Mouse (Mus musculus): Measurements from ENCODE around the gene Grin2b. TPM values are rescaled to one million over a fixed set of nuclear protein-coding genes. Genes with fewer than 3 reads are reported as not detected.

The Grin2b gene
- total and polyA plus RNA-seq, 3 experiments: not detected

- Histone ChIP-seq H3K9ac (ENCODE audit: insufficient read depth, low read depth) (no peak overlapping the region), H3K4me2 (ENCODE audit: insufficient read depth, low read depth, poor library complexity, severe bottlenecking) (no peak overlapping the region), H3K27me3 (replicated peaks) (no peaks in the 10 kb centered on the region), H3K4me1 (ENCODE audit: control insufficient read depth in 1 of 2, insufficient read depth in 2 of 2) (no peaks in the 10 kb centered on the region), H3K79me2 (replicated peaks; ENCODE audit: control insufficient read depth, extremely low read depth, insufficient read depth, poor library complexity, severe bottlenecking) (no peaks in the 10 kb centered on the region), H3K9me3 (replicated peaks; ENCODE audit: low read length) (peaks cover 78% of the 10 kb centered on the region), H3K36me3 (replicated peaks in 1 of 2; ENCODE audit: control insufficient read depth in 1 of 2, insufficient read depth in 1 of 2, low read length in 1 of 2) (no peaks in the 10 kb centered on the region), H3K4me3 (replicated peaks in 1 of 3; ENCODE audit: low read depth in 2 of 3, low read length in 2 of 3, poor library complexity in 1 of 3) (no peak overlapping the region), H3K27ac (ENCODE audit: insufficient read depth, low read depth) (no peak overlapping the region)
- in situ Hi-C loops (cut with MboI; ENCODE audit: low pct_ligation_motif_present, low pct_unique_long_range_greater_than_20kb, low sequenced_read_pairs) (no loop called here), dilution Hi-C loops (cut with MboI; ENCODE audit: extremely low pct_ligation_motif_present, extremely low pct_unique_long_range_greater_than_20kb, low sequenced_read_pairs) (no loop called here)
- no peak for DNase-seq (ENCODE audit: extremely low read depth)
- TF ChIP-seq SMC3 (IDR thresholded peaks at IDR 0.05; ENCODE audit: low read depth, low read length): no peak
- TF ChIP-seq ZKSCAN1 (IDR thresholded peaks at IDR 0.05; ENCODE audit: borderline replicate concordance, low read depth, low read length): no peak
- no peak for TF ChIP-seq CTCF (conservative IDR thresholded peaks at IDR 0.05 in 1 of 2, IDR thresholded peaks at IDR 0.05 in 1 of 2; ENCODE audit: low read depth in 2 of 2, low read length in 2 of 2)
- no peak for TF ChIP-seq SIN3A (IDR thresholded peaks at IDR 0.05; ENCODE audit: low read length)
- no peak for TF ChIP-seq MYC (IDR thresholded peaks at IDR 0.05; ENCODE audit: low read depth, low read length)
- TF ChIP-seq KAT2A (IDR thresholded peaks at IDR 0.05; ENCODE audit: insufficient replicate concordance, low read length): no peak
- no peak for TF ChIP-seq CHD1 (IDR thresholded peaks at IDR 0.05; ENCODE audit: low read depth, low read length)
- no peak for TF ChIP-seq MAZ (IDR thresholded peaks at IDR 0.05; ENCODE audit: low read depth, low read length)
- TF ChIP-seq POLR2AphosphoS2 (IDR thresholded peaks at IDR 0.05; ENCODE audit: low read depth, low read length): no peak
- TF ChIP-seq POLR2A (IDR thresholded peaks at IDR 0.05; ENCODE audit: low read depth, low read length): no peak
- TF ChIP-seq BHLHE40 (IDR thresholded peaks at IDR 0.05; ENCODE audit: low read depth, low read length): no peak
- TF ChIP-seq MEF2A (IDR thresholded peaks at IDR 0.05; ENCODE audit: borderline replicate concordance, low read depth, low read length): no peak
- TF ChIP-seq CHD2 (IDR thresholded peaks at IDR 0.05; ENCODE audit: low read length): no peak
- TF ChIP-seq NELFE (IDR thresholded peaks at IDR 0.05; ENCODE audit: low read depth, low read length): no peak
- TF ChIP-seq JUND (conservative IDR thresholded peaks at IDR 0.05; ENCODE audit: low read depth, low read length): no peak
- no peak for TF ChIP-seq IRF4 (IDR thresholded peaks at IDR 0.05; ENCODE audit: low read depth, low read length)
- no peak for TF ChIP-seq GABPA (IDR thresholded peaks at IDR 0.05; ENCODE audit: insufficient replicate concordance, low read depth, low read length)
- TF ChIP-seq NRF1 (IDR thresholded peaks at IDR 0.05; ENCODE audit: low read depth, low read length): no peak
- no peak for TF ChIP-seq USF1 (IDR thresholded peaks at IDR 0.05; ENCODE audit: low read depth, low read length)
Observed at GRCm38 (mm10) chr6:135911131-135911530, 262.2 kb downstream of the Grin2b start.

GRCm38 (mm10) chr6:135907540-135908320, 265.6 kb downstream of the Grin2b start:
- TF ChIP-seq NRF1 (IDR thresholded peaks at IDR 0.05; ENCODE audit: low read depth, low read length): no peak
- TF ChIP-seq HCFC1 (IDR thresholded peaks at IDR 0.05; ENCODE audit: low read depth, low read length): no peak
- TF ChIP-seq MXI1 (IDR thresholded peaks at IDR 0.05; ENCODE audit: low read depth, low read length): no peak
- no peak for TF ChIP-seq RCOR1 (conservative IDR thresholded peaks at IDR 0.05; ENCODE audit: low read depth, low read length)
- TF ChIP-seq RAD21 (IDR thresholded peaks at IDR 0.05; ENCODE audit: low read depth, low read length): no peak
- TF ChIP-seq MAX (IDR thresholded peaks at IDR 0.05; ENCODE audit: low read length): no peak
- no peak for TF ChIP-seq ZNF384 (IDR thresholded peaks at IDR 0.05; ENCODE audit: low read depth, low read length)
- no peak for TF ChIP-seq ETS1 (conservative IDR thresholded peaks at IDR 0.05; ENCODE audit: low read depth, low read length)
- TF ChIP-seq EP300 (IDR thresholded peaks at IDR 0.05; ENCODE audit: low read length): no peak
- TF ChIP-seq CHD1 (IDR thresholded peaks at IDR 0.05; ENCODE audit: low read depth, low read length): no peak
- TF ChIP-seq POLR2AphosphoS2 (IDR thresholded peaks at IDR 0.05; ENCODE audit: low read depth, low read length): no peak
- no peak for TF ChIP-seq USF2 (conservative IDR thresholded peaks at IDR 0.05; ENCODE audit: low read depth, low read length)
- no peak for TF ChIP-seq MAFK (IDR thresholded peaks at IDR 0.05; ENCODE audit: insufficient replicate concordance, low read length)
- TF ChIP-seq SMC3 (IDR thresholded peaks at IDR 0.05; ENCODE audit: low read depth, low read length): no peak
- TF ChIP-seq NELFE (IDR thresholded peaks at IDR 0.05; ENCODE audit: low read depth, low read length): no peak
- no peak for TF ChIP-seq USF1 (IDR thresholded peaks at IDR 0.05; ENCODE audit: low read depth, low read length)
- TF ChIP-seq BHLHE40 (IDR thresholded peaks at IDR 0.05; ENCODE audit: low read depth, low read length): no peak
- TF ChIP-seq ZKSCAN1 (IDR thresholded peaks at IDR 0.05; ENCODE audit: borderline replicate concordance, low read depth, low read length): no peak
- TF ChIP-seq IRF4 (IDR thresholded peaks at IDR 0.05; ENCODE audit: low read depth, low read length): no peak
- TF ChIP-seq E2F4 (IDR thresholded peaks at IDR 0.05; ENCODE audit: insufficient replicate concordance, low read depth, low read length): no peak
- no peak overlapping the region for H3K4me3 ChIP-seq (replicated peaks in 1 of 3; ENCODE audit: low read depth in 2 of 3, low read length in 2 of 3, poor library complexity in 1 of 3)
- no peak for DNase-seq (ENCODE audit: extremely low read depth)
- in situ Hi-C loops (cut with MboI; ENCODE audit: low pct_ligation_motif_present, low pct_unique_long_range_greater_than_20kb, low sequenced_read_pairs): no loop called here
- no peaks in the 10 kb centered on the region for H3K4me1 ChIP-seq (ENCODE audit: control insufficient read depth in 1 of 2, insufficient read depth in 2 of 2)
- no peak overlapping the region for H3K9ac ChIP-seq (ENCODE audit: insufficient read depth, low read depth)
- H3K36me3 ChIP-seq (replicated peaks in 1 of 2; ENCODE audit: control insufficient read depth in 1 of 2, insufficient read depth in 1 of 2, low read length in 1 of 2): no peaks in the 10 kb centered on the region
- H3K27ac ChIP-seq (ENCODE audit: insufficient read depth, low read depth): no peak overlapping the region
- H3K4me2 ChIP-seq (ENCODE audit: insufficient read depth, low read depth, poor library complexity, severe bottlenecking): no peak overlapping the region
- no peaks in the 10 kb centered on the region for H3K79me2 ChIP-seq (replicated peaks; ENCODE audit: control insufficient read depth, extremely low read depth, insufficient read depth, poor library complexity, severe bottlenecking)
- dilution Hi-C loops (cut with MboI; ENCODE audit: extremely low pct_ligation_motif_present, extremely low pct_unique_long_range_greater_than_20kb, low sequenced_read_pairs): no loop called here
- H3K9me3 ChIP-seq (replicated peaks; ENCODE audit: low read length): peaks cover 84% of the 10 kb centered on the region
- H3K27me3 ChIP-seq (replicated peaks): no peaks in the 10 kb centered on the region
